ENCODE assay signal across 27 mouse cellular contexts in genomic region chr1:138145571-138145970, GRCm38 (mm10). TPM values are rescaled to one million over a fixed set of nuclear protein-coding genes. Genes with fewer than 3 reads are reported as not detected.
DNase-seq lines count a peak whose midpoint lies in the region.
"Had no signal": no experiment of that assay in that cellular context is flagged by ENCODE, and none has a peak within 500 bp of the region (broad histone marks: within the 10 kb centered on the region; RNA-seq: fewer than 3 reads in every experiment).

No protein-coding gene starts in this region.

- DNase-seq in heart, adult 11 months, result peak; percentile 91
- DNase-seq in heart, adult 9 months (ENCODE audit: low spot score in 2 of 2), result no peak
- peak; percentile 39 for DNase-seq in MEL-GATA-1-ER (ENCODE audit: extremely low read depth, low read depth)
- no peak for DNase-seq in adrenal gland, adult (ENCODE audit: inconsistent age in 2 of 2, low spot score in 1 of 2)
- DNase-seq in urinary bladder, postnatal 4 days (ENCODE audit: low spot score in 2 of 2), result no peak
- no peak for DNase-seq in cerebellum, adult 11 months
- DNase-seq: adrenal gland, postnatal 25 days; cerebellum, adult 11-12 months; cerebellum, postnatal 14 days; forebrain, postnatal 0 days; gastrocnemius, postnatal 14 days; kidney, adult 9 months; kidney, postnatal 14 days; lung, adult 18-20 months; lung, postnatal 10 days; right cerebral cortex, postnatal 4 days; thymus, adult 18-20 months had no signal

- 0 out of 2 replicates have a peak, but pooled peaks cover 5% of the 10 kb centered on the region for H3K36me3 ChIP-seq in macrophage (ENCODE audit: inconsistent target)
- H3K36me3 ChIP-seq: embryonic facial prominence, embryonic 12.5 days; limb, embryonic 13.5 days; liver, embryonic 12.5 days; midbrain, embryonic 13.5 days; neural tube, embryonic 12.5 days had no signal

- H3K79me2 ChIP-seq in macrophage (ENCODE audit: inconsistent target), result peaks cover 100% of the 10 kb centered on the region

- no peak overlapping the region for H3K4me3 ChIP-seq in macrophage (ENCODE audit: inconsistent target)
- H3K4me3 ChIP-seq: embryonic facial prominence, embryonic 12.5 days; heart, adult 2 months; layer of hippocampus, adult 2 months; limb, embryonic 13.5 days; liver, embryonic 12.5 days; megakaryocyte, embryonic 14.5 days; midbrain, embryonic 13.5 days; neural tube, embryonic 12.5 days had no signal

- 0 out of 2 replicates have a peak overlapping the region, but pooled peaks have one; percentile 2 for H3K27ac ChIP-seq in macrophage
- H3K27ac ChIP-seq: embryonic facial prominence, embryonic 12.5 days; heart, adult 2 months; hindbrain, embryonic 14.5 days; layer of hippocampus, adult 2 months; limb, embryonic 13.5 days; liver, embryonic 12.5 days; midbrain, embryonic 13.5 days; neural tube, embryonic 12.5 days had no signal

- 0% methylated on average over 2 of the region's 2 CpGs for WGBS in macrophage (ENCODE audit: missing documents)

RNA-seq across cellular contexts. Expression of gene Ptprc, which starts 29.9 kb away (rescaled TPM):
- total RNA-seq in macrophage (2018; cell fraction: chromatin; rRNA removed), result 1,000 to 10,000 TPM in 25 of 26 experiments, 100 to 1,000 TPM in 1; 921 to 3,220 (median 1,884) TPM
- total RNA-seq in macrophage (2018; cell fraction: cytosol; rRNA removed), result 100 to 1,000 TPM; 188 to 418 (median 295) TPM
- total RNA-seq in macrophage (2018; cell fraction: nucleus; rRNA removed), result 1,000 to 10,000 TPM in 25 of 26 experiments, 100 to 1,000 TPM in 1; 684 to 2,114 (median 1,348) TPM
- 131 to 243 TPM (median 195 TPM) in 3 replicates for polyA plus RNA-seq in macrophage (2018)

Comparison
In these comparisons a context has a peak if more than half of its experiments do, and no peak if none do; other contexts are left out.
1. DNase-seq: peak in heart, adult 11 months (single experiment) and MEL-GATA-1-ER (single experiment); none in heart, adult 9 months (0 of 2), adrenal gland, adult (0 of 2), urinary bladder, postnatal 4 days (0 of 2) and cerebellum, adult 11 months (single experiment).